Mouse (Mus musculus): ENCODE measurements around the gene Popdc3.
"Not testable (repeated sequence)": the region's sequence is repeated elsewhere in the genome, so short reads cannot be mapped to it uniquely, and the experiment has no call there.

The Popdc3 gene

DNA sequence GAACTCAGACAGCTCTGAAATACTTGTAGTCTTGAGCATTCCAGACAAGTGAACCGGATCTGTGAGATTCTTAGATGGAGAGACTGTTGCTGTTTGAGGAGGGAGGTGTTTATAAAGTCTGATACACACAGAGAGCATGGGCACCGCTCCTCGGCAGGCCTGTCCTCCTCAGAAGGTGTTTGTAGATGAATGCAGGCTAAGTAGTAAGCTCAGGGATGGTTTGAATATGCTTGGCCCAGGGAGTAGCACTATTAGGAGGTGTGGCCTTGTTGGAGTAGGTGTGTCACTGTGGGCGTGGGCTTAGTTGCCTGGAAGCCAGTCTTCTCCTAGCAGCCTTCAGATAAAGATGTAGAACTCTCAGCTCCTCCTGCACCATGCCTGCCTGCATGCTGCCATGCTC lies 114.3 kb downstream of the Popdc3 start:
- CTCF ChIA-PET, result not testable (repeated sequence)

DNA sequence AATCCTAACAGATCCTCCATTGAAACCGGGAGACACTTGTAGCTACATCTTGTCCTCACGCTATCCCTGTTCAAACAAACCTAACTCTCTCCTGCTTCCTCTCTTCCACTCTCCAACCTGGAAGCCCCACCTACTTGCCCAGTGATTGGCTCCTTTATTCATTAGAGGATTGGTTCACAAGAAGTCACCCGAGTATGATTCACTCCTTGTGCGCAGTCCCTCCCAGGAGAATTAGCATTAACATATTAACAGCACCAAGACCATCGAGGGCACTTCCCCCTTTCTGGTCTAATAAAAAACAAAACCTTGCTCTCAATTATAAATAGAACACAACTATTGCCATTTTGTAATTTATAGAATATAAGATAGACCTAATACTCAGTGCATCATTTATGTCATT lies 117.2 kb downstream of the Popdc3 start:
- ChIA-PET POLR2A (interaction anchor here in 1 of 4 experiments (1.3 kb wide), 1 partner anchor 17 kb away, joined by 4 read pairs; no protein-coding TSS in a partner anchor), CTCF (no interaction called here)

More for the DNA sequence above, 114.3 kb downstream of the Popdc3 start:
- POLR2A ChIA-PET, result not testable (repeated sequence)

DNA sequence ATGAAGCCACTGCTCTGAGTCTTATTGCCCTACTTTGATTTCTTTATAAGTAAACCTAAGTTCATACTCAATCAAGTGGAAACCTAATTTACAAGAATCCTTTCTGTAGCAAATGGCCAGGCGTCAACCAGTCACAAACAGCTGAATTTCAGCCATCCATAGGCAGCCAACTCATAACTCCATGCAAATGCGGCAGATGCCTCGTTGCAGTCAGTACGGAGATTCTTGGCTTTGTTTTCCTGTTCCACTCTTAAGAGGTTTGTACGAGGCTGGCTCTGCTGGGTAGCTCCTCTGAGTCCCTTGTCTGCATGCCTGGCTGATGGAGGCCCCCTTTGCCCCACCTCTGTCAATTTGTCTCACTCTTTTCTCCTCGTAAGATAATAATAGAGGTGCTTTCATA lies 120.6 kb downstream of the Popdc3 start:
- CTCF ChIA-PET, result no interaction called here

DNA sequence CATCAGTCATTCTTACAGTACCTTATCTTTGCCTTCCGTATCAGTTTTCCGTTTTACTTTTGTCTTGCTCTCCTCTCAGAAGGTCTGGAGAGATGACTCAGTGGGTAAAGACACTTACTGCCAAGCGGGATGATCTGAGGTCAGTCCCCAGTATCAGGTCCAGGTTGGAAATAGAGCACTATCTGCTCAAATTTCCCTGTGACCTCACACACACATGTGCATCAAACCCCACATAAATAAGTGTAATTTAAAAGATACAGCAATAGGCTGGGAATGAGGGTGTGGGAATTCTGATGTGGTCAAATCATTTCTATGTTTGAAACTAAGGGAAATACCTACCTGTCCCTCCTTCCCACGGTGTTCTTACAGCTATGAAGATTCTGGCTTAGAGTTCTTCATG lies 121.6 kb downstream of the Popdc3 start:
- CTCF ChIA-PET, result no interaction called here

More for the DNA sequence above, 120.6 kb downstream of the Popdc3 start:
- POLR2A ChIA-PET, result no interaction called here

DNA sequence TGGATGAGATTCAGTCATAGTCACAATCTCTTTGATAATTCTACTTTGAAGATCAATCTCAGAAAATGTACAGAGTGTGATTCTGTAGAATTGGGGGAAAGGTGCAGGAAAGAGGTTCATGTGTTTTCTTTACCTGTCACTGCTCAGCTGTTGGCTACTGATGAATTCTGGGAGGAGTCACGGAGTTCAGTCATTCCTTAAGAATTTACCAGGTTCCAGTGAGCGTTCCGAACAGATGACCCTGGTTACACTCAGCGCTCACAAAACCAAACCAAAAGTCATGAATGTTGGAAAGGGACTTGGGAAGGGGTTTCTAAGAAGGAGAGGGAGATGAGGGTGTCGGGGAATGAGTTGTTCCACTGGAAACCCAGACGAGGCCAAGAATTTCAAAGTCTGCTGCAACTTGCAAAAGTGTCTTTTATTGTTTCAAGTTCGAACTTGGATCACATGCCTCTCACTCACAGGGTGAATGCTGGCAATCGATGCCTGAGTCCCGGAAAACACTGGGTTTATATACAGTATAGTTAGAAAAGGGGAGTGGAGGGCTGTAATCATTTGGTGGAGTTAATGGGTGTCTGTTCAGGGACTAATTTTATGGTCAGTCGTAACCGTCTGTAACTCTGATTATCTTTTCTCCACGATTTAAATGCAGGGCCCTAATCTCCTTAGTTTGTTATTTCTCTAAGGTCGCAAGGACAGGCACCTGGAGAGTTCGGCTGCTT lies 125.6 kb downstream of the Popdc3 start:
- CTCF ChIA-PET, result no interaction called here
- POLR2A ChIA-PET, result no interaction called here

More for the DNA sequence above, 121.6 kb downstream of the Popdc3 start:
- POLR2A ChIA-PET, result no interaction called here

DNA sequence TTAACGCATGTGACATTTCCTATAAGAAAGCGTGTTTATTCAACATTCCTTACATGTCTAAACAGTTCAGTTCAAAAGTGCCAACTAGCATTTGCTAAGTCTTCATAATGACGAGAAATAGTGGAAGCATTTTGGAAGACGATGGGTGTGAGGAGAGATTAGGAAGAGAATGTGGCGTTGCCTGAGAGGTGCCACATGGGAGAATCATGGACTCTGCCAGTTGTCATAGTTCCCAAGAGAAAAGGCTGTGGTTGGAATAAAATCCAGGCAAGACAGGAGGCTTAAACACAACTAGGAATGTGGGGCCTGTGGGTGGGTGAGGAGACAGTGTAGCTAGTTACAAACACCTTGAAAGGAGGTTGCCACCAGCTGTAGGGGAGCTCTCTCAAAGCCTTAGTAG lies 127.3 kb downstream of the Popdc3 start:
- ChIA-PET CTCF (no interaction called here), POLR2A (no interaction called here)

DNA sequence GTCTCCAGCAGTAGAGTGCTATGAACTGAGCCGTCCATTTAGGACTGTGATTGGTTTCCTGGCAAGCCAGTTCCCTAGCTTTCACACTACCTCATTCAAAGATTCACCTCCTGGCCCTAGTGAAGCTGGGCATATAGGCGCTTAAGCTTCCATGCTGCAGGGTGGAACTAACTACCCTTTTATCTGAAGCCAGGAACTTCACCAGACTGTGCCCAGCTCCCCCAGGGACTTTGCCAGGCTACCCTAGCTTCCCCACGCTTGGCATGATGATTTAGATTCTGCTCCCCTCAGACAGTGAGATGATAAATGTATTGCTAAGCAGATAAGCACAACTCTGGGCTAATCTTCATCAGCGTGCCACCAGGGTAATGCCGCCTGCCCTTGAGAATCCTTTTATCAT lies 133.2 kb downstream of the Popdc3 start:
- POLR2A ChIA-PET, result no interaction called here
- CTCF ChIA-PET, result no interaction called here

DNA sequence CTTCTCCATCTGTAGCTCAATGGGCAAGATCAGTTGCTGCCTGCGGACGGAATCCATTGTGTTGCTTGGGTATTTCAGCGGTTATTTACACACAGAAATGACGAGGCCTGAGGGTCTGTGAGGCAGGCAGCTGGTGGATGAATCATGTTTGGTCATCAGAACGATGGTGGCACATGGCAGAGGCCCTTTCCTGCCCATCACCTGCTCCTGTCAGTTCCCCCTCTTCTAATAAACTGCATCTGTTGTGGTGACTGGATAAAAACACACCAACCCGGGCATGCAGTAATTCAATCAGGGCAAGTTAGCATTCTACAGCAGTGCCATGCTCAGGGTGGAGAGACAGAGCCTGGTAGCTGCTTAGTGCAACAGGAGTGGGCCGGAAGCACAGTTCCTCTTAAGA lies 133.7 kb downstream of the Popdc3 start:
- CTCF ChIA-PET, result no interaction called here
- POLR2A ChIA-PET, result no interaction called here

DNA sequence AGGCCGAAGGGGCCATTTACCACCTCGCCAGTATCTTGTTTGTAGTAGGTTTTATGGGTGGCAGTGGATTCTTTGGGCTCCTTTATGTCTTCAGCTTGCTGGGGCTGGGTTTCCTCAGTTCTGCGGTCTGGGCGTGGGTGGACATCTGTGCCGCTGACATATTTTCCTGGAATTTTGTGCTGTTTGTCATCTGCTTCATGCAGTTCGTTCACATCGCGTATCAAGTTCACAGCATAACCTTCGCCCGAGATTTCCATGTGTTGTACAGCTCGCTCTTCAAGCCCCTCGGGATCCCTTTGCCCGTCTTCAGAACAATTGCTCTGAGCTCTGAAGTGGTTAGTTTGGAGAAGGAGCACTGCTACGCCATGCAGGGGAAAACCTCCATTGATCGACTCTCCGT lies 137.0 kb downstream of the Popdc3 start:
- ChIA-PET CTCF (no interaction called here), POLR2A (interaction anchor here in 1 of 4 experiments (0.6 kb wide), 1 partner anchor 149 kb away, joined by 3 read pairs; no protein-coding TSS in a partner anchor)

DNA sequence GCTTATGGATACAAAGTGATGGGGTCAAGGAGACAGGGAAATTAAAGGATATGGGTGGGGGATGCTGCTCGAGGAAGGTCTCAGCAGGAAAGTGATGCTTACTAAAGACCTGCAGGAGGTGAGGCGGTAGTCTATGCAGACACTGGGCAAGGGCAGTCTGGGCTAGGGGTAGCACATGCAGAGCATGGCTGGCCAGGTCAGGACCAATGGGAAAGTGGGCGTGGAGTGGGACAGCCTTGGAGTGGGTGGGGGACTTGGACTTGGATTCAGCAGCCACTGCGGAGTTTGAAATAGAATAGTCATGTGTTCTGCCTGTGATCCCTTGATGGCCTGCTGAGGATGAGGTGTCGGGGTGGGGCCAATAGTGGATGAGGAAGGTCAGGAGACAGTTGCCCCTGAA lies 141.0 kb downstream of the Popdc3 start:
- ChIA-PET POLR2A (interaction anchor here in 1 of 4 experiments (0.6 kb wide), 1 partner anchor 163 kb away, joined by 3 read pairs; no protein-coding TSS in a partner anchor), CTCF (interaction anchor here in 1 of 4 experiments (0.5 kb wide), 1 partner anchor 69 kb away, joined by 4 read pairs; no protein-coding TSS in a partner anchor)

DNA sequence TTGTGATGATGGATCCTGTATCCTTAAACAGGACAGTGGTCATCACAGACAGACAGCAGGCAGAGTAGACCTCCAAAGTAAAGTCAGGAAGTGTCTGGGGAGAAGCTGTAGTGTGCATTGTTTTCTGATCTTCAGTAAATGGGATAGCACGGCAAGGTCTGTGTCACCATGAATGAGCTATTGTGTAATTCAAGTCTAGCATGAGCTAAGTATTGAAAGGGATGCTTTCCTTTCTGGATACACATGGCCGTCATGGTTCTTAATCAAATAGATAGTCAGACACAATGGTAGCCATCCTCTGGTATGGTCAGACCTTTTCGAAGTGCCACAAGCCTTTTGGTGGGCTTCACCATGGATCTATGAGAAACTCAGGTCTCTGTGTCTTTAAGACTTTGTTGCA lies 142.4 kb downstream of the Popdc3 start:
- ChIA-PET POLR2A (interaction anchor here in 1 of 4 experiments (0.9 kb wide), 1 partner anchor 13 kb away, joined by 3 read pairs; no protein-coding TSS in a partner anchor), CTCF (no interaction called here)

DNA sequence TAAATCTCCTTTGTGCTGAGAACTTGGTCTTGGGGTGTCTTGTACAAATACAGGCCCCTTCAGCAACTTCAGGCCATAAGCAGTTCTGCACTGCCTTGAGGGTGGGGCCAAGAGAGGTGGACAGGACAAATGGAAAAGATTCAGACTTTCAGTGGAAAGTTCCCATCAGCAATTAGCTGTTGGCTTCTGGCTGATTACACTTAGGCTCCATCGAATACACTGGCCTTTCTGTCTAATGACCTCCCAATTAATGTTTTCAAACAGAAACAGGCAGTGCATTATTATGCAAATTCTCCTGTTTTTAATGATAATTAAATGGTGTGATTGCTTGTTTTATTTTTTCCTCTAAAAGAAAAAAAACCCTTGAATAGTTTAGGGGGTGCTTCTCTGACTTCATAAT lies 146.3 kb downstream of the Popdc3 start:
- CTCF ChIA-PET, result interaction anchor here in 1 of 4 experiments (0.6 kb wide), 1 partner anchor 340 kb away, joined by 3 read pairs; no protein-coding TSS in a partner anchor
- POLR2A ChIA-PET, result no interaction called here

DNA sequence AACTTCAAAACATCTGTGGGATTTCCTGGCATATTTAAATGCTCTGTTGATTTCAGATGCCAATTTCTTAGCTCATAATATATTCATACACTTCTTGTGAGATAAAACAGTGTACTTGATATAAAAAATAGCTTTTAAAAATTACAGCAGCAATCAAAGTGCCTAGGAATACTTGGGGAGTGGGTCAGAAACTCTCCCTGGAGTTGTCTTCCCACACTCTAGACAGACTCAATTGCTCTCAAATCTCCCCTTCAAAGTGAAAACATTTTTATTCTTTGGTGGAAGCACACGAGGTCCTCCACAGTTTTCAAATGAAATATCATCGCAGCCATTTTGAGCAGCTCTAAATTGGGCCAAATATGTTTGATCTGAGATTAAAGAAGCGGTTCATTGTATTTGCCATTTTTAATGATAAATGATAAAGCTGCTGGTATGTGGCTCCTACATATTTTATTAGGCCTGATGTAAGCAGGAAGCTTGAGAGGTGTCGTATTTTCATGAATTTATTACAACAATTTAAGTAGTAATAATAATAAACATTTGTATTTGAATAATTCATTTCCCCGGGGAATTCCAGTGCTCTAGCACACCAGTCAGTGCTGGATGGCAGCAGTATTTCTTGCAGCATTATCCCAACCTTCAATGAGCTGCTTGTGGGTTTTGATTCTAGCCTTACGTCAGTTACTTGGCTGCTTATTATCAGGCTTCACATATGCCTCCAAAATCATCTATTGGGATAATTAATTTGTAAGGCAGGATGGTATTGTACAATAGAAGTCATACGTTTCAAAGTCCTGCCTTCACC lies 150.5 kb downstream of the Popdc3 start:
- CTCF ChIA-PET, result no interaction called here
- POLR2A ChIA-PET, result no interaction called here

DNA sequence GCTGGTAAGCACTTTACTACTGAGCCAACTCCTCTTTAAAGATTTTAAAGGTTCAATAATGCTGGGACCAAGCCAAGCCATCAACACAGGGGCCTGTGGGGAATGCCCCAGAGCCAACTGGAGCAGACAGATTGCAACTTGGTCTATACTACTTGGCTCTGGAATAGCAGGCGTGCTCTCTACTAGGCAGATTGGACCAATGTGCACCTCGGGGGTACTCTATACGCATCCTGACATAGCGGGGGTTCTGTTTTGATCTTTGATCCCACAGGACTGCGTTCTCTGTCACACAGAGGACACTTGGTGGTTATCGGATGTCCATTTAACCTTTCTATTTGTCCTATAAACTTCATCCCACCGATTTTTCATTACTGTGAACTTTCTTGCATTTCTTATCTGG lies 157.0 kb downstream of the Popdc3 start:
- CTCF ChIA-PET, result no interaction called here
- POLR2A ChIA-PET, result no interaction called here

DNA sequence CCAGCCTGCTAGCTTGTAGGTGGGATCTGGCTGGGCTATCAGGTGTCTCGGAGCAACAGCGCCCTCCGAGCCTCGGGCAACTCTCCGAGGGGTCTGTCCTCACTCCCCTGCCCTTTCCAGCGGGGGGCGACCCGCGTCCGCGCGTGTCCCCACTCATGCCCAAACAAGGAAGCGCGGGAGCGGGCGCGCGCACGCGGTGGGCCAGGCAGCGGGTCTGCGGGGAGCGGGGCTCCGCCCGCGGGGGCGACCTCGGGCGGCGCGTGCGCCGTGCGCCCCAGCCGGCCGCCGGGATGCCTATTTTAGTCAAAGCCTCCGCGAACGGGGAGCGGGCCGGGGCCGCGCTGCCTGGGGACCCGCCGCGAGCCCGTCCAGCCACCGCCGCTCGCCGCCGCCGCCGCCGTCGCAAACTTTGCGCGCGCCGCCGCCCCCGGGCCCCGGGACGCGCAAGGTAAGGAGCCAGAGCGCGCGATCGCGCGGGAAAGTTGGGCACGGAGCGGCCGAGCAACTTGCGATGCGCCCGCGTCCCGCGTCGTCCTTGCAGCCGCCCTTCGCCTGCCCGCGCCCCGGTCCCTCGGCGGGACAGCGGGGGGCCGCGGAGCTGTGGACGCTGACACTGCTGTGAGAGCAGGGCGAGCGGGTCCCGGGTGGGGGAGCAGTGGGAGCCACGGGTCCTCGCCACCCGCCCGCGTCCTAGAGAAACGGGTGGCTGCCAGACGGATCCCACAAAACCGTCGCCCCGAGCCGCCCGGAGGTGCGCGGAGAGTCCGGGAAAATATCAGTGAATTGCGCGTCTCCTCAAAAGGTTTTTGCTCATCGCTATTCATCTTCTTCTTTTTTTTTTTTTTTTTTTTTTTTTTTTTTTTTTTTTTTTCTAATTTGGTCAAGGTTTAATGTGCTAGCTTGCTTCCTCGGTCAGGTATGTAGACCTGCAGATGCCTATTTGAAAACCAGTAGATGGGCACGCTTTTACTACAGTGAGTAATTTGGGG lies 157.8 kb downstream of the Popdc3 start, which contains the start of gene Bves:
Gene Bves (plus strand): TSS at position 339 of the 989 bp plus-strand sequence.
- CTCF ChIA-PET, result no interaction called here

DNA sequence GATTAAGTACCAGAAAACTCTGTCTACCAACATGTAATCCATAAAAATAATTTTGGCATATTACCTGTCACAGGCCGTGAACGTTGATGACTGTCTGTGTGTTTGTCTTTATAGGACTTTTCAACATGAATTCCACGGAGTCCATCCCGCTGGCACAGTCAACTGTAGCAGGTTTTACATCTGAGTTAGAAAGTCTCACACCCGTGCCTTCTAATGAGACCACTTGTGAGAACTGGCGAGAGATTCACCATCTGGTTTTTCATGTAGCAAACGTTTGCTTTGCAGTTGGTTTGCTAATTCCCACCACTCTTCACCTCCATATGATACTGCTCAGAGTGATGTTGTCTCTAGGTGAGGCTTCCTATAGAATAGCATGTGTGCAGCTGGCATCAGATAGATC lies 161.2 kb downstream of the Popdc3 start:
- POLR2A ChIA-PET, result no interaction called here

More for the DNA sequence above, 157.8 kb downstream of the Popdc3 start, which contains the start of gene Bves:
- POLR2A ChIA-PET, result interaction anchor here in 1 of 4 experiments (0.6 kb wide), 1 partner anchor 118 kb away, joined by 3 read pairs; no protein-coding TSS in a partner anchor

DNA sequence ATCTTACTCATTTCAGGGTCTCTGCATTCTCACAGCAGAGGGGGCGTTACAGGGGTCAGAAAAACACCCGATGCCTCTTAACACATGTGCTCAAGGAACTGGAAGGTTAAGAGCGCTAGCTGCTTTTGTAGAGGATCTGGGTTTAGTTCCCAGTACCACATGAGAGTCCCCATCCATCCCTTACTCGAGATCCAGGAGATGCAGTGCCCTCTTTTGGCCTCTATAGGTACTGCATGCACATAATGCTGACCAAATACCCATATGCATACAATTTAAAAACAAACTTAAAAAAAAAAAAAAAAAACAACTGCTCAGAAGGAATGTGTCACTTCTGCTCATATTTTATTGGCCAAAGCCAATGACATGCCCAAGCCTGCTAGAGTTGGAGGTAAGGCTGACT lies 166.5 kb downstream of the Popdc3 start:
- ChIA-PET POLR2A (interaction anchor here in 1 of 4 experiments (0.7 kb wide), 1 partner anchor 244 kb away, joined by 9 read pairs; no protein-coding TSS in a partner anchor), CTCF (interaction anchor here (0.7 to 1.4 kb wide), 8 partner anchors 25 to 756 kb away, joined by 3 to 6 read pairs (median 4); no protein-coding TSS in a partner anchor)

More for the DNA sequence above, 161.2 kb downstream of the Popdc3 start:
- CTCF ChIA-PET, result no interaction called here

DNA sequence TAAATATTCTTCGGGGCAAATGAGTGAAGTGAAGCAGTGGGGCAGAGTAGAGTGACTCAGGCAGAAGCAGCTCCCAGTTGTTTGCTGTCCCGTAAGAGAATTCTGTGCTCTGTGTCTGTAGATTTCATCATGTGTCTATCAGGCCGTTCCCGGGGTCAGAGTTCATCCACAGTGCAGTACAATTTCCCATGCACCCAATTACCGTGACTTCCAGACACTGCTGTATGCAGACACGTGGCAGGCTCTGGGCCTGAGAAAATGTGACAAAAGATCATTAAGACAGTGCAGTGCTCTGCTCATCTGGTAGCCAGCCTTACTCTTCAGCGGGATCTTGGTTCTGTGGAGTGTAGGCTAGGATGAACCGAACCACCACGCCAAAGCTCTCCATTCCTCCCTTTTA lies 167.3 kb downstream of the Popdc3 start:
- ChIA-PET CTCF (interaction anchor here in 3 of 4 experiments (0.7 to 1.4 kb wide), 4 partner anchors 232 to 756 kb away, joined by 3 to 6 read pairs (median 6); no protein-coding TSS in a partner anchor), POLR2A (no interaction called here)

DNA sequence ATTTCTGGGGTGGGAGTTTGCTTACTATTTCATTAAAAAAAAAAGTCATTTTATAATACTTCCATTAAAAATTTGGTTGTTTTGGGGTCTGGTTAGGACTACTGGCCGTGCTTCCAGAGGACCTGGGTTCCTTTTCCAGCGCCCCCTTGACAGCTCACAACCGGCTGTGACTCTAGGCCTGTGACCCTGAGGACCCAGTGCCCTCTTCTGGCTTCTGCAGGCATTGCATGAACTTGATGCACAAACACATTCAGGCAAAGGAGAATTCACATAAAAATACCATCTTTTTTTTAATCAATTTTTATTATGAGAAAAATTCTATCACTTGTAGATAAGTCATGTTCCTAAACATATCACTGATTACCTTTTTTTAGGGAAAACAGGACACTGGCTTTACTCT lies 170.2 kb downstream of the Popdc3 start:
- POLR2A ChIA-PET, result interaction anchor here in 1 of 4 experiments (0.6 kb wide), 1 partner anchor 649 kb away, joined by 3 read pairs; no protein-coding TSS in a partner anchor
- CTCF ChIA-PET, result interaction anchor here in 3 of 4 experiments (0.6 to 1.3 kb wide), 8 partner anchors 185 to 302 kb away, joined by 3 to 4 read pairs (median 3); partner anchors contain the start of gene Prep (in 1 of the 3)

All from embryonic stem cell, embryonic (primary cell).